Mouse (Mus musculus) midbrain, embryonic 12.5 days (tissue): ENCODE results near the gene Slit3. TPM values are rescaled to one million over a fixed set of nuclear protein-coding genes. Genes with fewer than 3 reads are reported as not detected.

Source experiments
- ATAC-seq: fragments of 200-750 bp; cut with Nextera tagmentation; 2 replicates; pipeline ENCODE4 v1.8.0; 2017; ENCODE audit warnings: low read depth, moderate TSS enrichment, moderate library complexity; ENCODE audit not compliant: low FRiP score
- H3K27ac ChIP-seq: fragments of 300-500 bp; sonication (generic); replicated peaks from 2 replicates; pipeline ENCODE4 v1.5.1; 2016; ENCODE audit warnings: mild to moderate bottlenecking
- H3K27me3 ChIP-seq: fragments of 300-500 bp; sonication (generic); 2 replicates; pipeline ENCODE4 v1.6.1; 2016; ENCODE audit warnings: mild to moderate bottlenecking
- H3K36me3 ChIP-seq: fragments of 300-500 bp; sonication (generic); 2 replicates; pipeline ENCODE4 v1.6.1; 2016
- H3K4me1 ChIP-seq: fragments of 300-500 bp; sonication (generic); 2 replicates; pipeline ENCODE4 v1.6.1; 2016
- H3K4me2 ChIP-seq: fragments of 300-500 bp; sonication (generic); replicated peaks from 2 replicates; pipeline ENCODE4 v1.6.1; 2016; ENCODE audit warnings: mild to moderate bottlenecking, moderate library complexity
- H3K4me3 ChIP-seq: fragments of 300-500 bp; sonication (generic); 2 replicates; pipeline ENCODE4 v1.5.1; 2016; ENCODE audit warnings: mild to moderate bottlenecking
- H3K9ac ChIP-seq: fragments of 300-500 bp; sonication (generic); replicated peaks from 2 replicates; pipeline ENCODE4 v1.6.1; 2016; ENCODE audit warnings: mild to moderate bottlenecking, moderate library complexity
- H3K9me3 ChIP-seq: fragments of 300-500 bp; sonication (generic); 2 replicates; pipeline ENCODE4 v1.6.1; 2016; ENCODE audit warnings: mild to moderate bottlenecking
- WGBS: fragments of 180-500 bp; shearing (Covaris S2); methylation state at CpG from one replicate; pipeline ENCODE4 v1.1.7; 2016; 5-methylcytosine and 5-hydroxymethylcytosine counted together
- polyA plus RNA-seq: library from polyadenylated mRNA; unstranded; fragments of >200 nt; fragmentation: Nextera tagmentation; extraction: Ambion mirVana; gene quantifications from 2 replicates; pipeline ENCODE4 v1.2.1, GENCODE M21; 2016

The Slit3 gene
- polyA plus RNA-seq, 1 experiment from 2014 or later = 16.2 TPM

DNA sequence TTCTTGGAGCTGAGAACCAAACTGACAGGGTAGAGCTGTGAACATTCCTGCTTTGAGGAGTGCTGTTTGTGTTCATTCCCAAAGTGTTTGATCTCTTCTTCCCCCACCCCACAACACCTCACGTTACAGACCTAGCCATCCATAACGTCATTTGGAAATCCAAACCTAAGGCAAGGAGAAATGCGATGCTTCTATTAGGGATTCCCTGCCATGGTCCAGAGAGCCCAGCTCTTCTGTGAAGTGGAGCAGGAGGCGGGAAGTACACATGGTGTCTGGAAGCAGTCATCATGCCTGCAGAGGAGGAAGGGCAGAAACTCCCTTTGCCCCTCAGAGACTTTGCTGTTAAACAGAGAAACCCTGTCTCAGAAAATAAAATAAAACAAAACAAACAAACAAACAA is 555.7 kb downstream of the Slit3 start:
- Histone ChIP-seq H3K36me3 (no peaks in the 10 kb centered on the region), H3K4me3 (no peak overlapping the region), H3K4me2 (no peak overlapping the region), H3K9me3 (no peaks in the 10 kb centered on the region), H3K27me3 (no peaks in the 10 kb centered on the region), H3K4me1 (no peaks in the 10 kb centered on the region), H3K9ac (no peak overlapping the region), H3K27ac (no peak overlapping the region)
- no peak for ATAC-seq
- WGBS = 49% methylated on average over 4 of the region's 4 CpGs

DNA sequence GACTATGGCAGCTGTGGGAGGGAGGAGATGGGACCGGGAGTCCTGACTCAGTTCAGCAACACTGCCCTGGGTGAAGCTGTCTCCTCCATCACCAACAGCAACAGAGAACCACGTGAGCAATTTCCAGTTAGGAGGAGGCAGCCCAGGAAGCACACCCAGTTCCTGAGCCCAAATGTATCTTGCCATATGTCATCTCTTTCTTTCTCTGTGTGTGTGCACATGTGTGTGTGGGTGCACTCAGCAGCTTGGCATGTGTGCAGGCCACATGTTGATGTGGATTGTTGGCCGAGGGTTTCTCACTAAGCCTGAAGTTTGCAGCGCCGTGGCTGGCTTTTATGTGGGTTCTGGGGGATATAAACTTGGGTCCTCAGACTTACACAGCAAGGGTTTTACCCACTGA is 559.0 kb downstream of the Slit3 start:
- 86% methylated on average over 5 of the region's 5 CpGs for WGBS
- Histone ChIP-seq H3K36me3 (no peaks in the 10 kb centered on the region), H3K9me3 (no peaks in the 10 kb centered on the region), H3K4me1 (no peaks in the 10 kb centered on the region), H3K4me2 (no peak overlapping the region), H3K9ac (no peak overlapping the region), H3K27ac (no peak overlapping the region), H3K27me3 (no peaks in the 10 kb centered on the region), H3K4me3 (no peak overlapping the region)
- no peak for ATAC-seq

DNA sequence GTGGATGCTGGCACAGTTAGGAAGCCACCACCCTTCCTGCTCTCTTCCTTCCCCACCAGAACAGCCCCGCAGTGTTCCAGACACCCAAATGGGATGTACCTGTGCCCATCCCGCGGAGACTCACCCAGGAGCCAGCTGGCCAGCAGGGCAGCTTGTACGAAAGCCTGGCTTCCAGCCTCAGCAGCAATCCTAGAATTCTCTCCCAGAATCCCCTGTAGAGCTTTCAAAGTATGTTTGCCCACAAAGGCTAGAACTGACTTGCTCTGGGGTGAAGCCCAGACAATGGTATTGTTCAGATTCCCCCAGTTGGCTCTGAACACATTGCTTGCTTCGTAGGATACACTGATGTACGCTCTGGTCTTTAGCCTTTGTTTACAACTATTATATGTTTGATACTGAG is 566.3 kb downstream of the Slit3 start:
- 86% methylated on average over 6 of the region's 6 CpGs for WGBS
- no peak overlapping the region for H3K4me3 ChIP-seq
- H3K9ac ChIP-seq = no peak overlapping the region
- H3K27me3 ChIP-seq = peaks cover 18% of the 10 kb centered on the region
- H3K27ac ChIP-seq = no peak overlapping the region
- no peak for ATAC-seq
- no peaks in the 10 kb centered on the region for H3K36me3 ChIP-seq
- no peaks in the 10 kb centered on the region for H3K4me1 ChIP-seq
- no peak overlapping the region for H3K4me2 ChIP-seq
- no peaks in the 10 kb centered on the region for H3K9me3 ChIP-seq

DNA sequence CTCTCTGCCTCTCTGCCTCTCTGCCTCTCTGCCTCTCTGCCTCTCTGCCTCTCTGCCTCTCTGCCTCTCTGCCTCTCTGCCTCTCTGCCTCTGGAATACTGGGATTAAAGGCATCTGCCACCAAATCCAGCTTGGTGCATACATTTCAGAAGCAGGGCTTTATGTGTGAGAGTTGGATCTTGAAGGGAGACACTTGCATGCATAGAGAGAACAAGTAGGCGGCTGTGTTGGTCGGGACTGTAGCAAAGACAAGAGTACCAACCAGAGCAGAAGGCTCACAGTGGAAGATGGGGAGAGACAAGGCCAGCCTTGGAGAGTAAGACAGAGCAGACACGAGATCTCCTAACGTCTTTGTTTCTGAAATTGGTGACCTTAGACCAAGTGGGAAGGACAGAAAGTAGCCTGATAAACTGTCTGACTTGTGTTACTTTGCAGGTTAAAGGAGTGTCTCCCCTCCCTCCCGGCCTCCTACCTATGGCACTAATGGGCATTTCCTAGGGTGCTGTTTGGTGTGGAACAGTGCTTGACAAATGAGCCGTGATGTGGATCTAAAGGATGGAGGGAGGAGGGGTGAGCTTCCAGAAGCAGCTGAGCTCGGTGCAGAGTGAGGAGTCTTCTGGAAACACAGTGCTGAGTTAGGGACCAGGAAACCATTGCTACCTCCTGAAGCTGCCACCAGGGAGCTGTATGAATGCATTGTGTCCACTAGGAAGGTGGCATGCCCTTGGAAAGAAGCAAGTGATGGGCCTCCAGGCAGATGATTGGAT is 569.7 kb downstream of the Slit3 start:
- Histone ChIP-seq H3K9ac (no peak overlapping the region), H3K27ac (no peak overlapping the region), H3K27me3 (peaks cover 27% of the 10 kb centered on the region), H3K4me1 (no peaks in the 10 kb centered on the region), H3K4me3 (no peak overlapping the region), H3K9me3 (no peaks in the 10 kb centered on the region), H3K4me2 (no peak overlapping the region), H3K36me3 (no peaks in the 10 kb centered on the region)
- ATAC-seq = no peak
- WGBS = 69% methylated on average over 7 of the region's 7 CpGs

DNA sequence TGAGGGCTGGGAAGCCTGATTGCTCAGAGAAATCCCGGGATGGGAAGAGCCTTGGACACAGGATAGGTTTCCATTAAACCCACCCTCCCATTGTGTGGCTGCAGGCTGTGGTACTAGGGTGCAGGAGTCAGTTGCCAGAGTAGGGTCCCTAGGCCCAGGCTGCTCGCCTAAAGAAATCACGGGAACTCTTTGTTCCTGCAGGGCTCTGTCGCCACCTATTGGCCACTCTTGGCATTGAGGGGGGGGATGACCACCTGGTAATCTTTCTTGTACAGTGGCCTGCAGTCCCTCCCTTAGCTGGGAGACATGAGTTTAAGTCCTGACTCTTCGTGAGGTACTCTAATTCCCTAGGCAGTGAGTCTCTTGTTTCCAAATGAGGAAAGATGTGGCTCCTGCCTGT is 572.1 kb downstream of the Slit3 start:
- Histone ChIP-seq H3K4me2 (no peak overlapping the region), H3K36me3 (no peaks in the 10 kb centered on the region), H3K9ac (no peak overlapping the region), H3K27me3 (peaks cover 27% of the 10 kb centered on the region), H3K27ac (no peak overlapping the region), H3K4me3 (no peak overlapping the region), H3K9me3 (no peaks in the 10 kb centered on the region), H3K4me1 (no peaks in the 10 kb centered on the region)
- WGBS = 9% methylated on average over 5 of the region's 5 CpGs
- peak; percentile 65 for ATAC-seq

DNA sequence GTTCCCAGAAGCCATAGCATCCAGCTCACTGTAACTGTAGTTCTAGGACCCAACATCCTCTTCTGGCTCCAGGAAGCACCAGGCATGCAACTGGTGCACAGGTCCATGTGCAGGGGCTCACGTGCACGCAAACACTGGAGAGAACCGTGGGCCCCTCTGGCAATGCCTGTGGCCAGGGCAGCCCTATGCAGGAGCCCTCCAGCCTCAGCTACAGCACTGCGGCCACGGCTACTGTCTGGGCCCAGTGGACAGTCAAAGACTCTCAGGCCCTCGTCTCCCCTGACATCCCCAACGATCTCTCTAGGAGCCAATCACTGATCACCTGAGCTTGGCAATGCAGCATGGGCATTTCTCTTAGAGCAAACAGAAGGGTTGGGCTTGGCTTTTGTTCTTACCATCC is 572.6 kb downstream of the Slit3 start:
- Histone ChIP-seq H3K27me3 (peaks cover 27% of the 10 kb centered on the region), H3K27ac (no peak overlapping the region), H3K36me3 (no peaks in the 10 kb centered on the region), H3K9ac (no peak overlapping the region), H3K4me2 (no peak overlapping the region), H3K9me3 (no peaks in the 10 kb centered on the region), H3K4me3 (no peak overlapping the region), H3K4me1 (no peaks in the 10 kb centered on the region)
- WGBS = 84% methylated on average over 7 of the region's 7 CpGs
- peak; percentile 44; the same call in 1 of the 2 replicates for ATAC-seq

DNA sequence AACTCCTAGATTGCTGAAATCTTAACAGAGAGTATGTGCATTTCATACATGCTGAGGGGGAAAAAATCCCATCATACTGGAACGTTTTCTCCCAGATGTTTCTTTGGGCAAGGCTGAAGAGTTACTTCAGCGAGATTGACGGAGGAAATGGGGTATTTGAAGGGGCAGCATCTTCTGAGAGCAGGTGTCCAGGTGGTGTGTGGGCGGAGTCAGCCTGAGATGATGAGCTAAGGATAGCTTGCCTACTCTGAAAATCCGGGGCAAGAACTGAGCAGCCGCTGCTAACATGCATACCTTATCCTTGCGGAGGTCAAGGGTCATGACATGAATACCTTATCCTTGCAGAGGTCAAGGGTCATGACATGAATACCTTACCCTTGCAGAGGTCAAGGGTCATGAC is 576.5 kb downstream of the Slit3 start:
- H3K9ac ChIP-seq = no peak overlapping the region
- H3K4me1 ChIP-seq = no peaks in the 10 kb centered on the region
- H3K27ac ChIP-seq = no peak overlapping the region
- no peak overlapping the region for H3K4me2 ChIP-seq
- H3K36me3 ChIP-seq = no peaks in the 10 kb centered on the region
- peaks cover 8% of the 10 kb centered on the region; the same call in 1 of the 2 replicates for H3K27me3 ChIP-seq
- WGBS = 87% methylated on average over 7 of the region's 7 CpGs
- no peaks in the 10 kb centered on the region for H3K9me3 ChIP-seq
- H3K4me3 ChIP-seq = no peak overlapping the region
- no peak for ATAC-seq

DNA sequence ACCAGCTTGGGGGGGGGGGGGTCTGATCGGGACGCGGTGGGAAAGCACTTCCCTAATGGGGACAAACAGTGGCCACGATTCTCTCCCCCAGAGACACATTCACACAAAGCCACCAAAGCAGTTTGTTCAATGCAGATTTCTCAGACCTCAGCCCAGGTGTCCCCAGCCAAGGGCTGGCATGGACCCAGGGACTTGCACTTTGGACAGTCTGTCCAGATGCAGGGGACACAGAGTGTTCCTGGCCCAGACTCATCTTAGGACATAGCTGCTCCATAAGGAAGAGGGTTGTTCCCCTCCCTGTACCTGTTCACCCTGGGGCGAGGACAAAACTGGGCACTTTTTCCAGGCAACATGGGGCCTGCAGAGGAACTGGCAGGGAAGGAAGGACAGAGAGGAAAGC is 577.9 kb downstream of the Slit3 start:
- peaks cover 7% of the 10 kb centered on the region for H3K9me3 ChIP-seq
- H3K27me3 ChIP-seq = no peaks in the 10 kb centered on the region
- H3K9ac ChIP-seq = no peak overlapping the region
- peaks cover 10% of the 10 kb centered on the region; the same call in 1 of the 2 replicates for H3K36me3 ChIP-seq
- no peak for ATAC-seq
- no peak overlapping the region for H3K27ac ChIP-seq
- 89% methylated on average over 5 of the region's 5 CpGs for WGBS
- no peak overlapping the region for H3K4me3 ChIP-seq
- no peaks in the 10 kb centered on the region for H3K4me1 ChIP-seq
- no peak overlapping the region for H3K4me2 ChIP-seq

DNA sequence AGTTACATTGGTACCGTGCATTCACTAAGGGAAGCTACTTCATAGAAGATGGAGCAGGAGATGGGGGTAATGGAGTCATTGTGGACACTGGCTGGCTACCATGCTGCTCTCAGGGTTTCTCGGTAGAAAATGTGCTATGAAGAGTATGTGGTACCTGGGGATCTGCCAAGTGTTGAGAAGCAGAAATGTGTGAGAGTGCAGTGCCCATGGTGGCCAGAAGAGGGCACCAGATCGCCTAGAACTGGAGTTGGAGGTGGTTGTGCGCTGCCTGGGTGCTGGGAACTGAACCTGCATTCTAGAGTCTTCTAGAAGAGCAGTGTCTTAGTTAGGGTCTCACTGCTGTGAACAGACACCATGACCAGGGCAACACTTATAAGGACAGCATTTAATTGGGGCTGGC is 582.4 kb downstream of the Slit3 start:
- 76% methylated on average over 4 of the region's 4 CpGs for WGBS

DNA sequence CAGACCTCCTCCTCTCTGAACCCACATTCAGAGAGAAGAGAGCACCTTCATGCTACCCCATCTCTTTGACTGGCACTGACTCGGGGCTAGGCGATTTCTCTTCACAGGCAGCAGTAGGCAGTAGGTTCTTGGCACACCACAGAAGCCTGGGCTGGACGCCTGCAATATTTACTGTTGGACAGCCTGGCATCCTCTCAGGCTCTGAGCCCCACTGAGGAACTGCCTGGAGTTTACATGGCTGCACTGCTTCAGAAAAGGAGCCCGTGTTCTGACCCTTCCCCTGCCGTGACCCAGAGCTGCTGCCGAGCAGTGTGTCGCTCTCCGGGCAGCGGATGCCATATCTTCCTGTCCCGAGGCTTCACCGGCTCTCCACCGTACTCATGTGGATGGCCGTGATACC is 583.4 kb downstream of the Slit3 start:
- ATAC-seq = no peak
- no peaks in the 10 kb centered on the region for H3K27me3 ChIP-seq
- H3K4me1 ChIP-seq = no peaks in the 10 kb centered on the region
- no peak overlapping the region for H3K4me3 ChIP-seq
- no peak overlapping the region for H3K4me2 ChIP-seq
- H3K9me3 ChIP-seq = peaks cover 13% of the 10 kb centered on the region
- no peak overlapping the region for H3K27ac ChIP-seq
- H3K36me3 ChIP-seq = peaks cover 17% of the 10 kb centered on the region
- H3K9ac ChIP-seq = no peak overlapping the region
- 97% methylated on average over 13 of the region's 13 CpGs for WGBS

More for the DNA sequence above, 582.4 kb downstream of the Slit3 start:
- ATAC-seq = no peak
- Histone ChIP-seq H3K36me3 (peaks cover 17% of the 10 kb centered on the region), H3K4me3 (no peak overlapping the region), H3K4me1 (no peaks in the 10 kb centered on the region), H3K9me3 (peaks cover 13% of the 10 kb centered on the region), H3K27ac (no peak overlapping the region), H3K4me2 (no peak overlapping the region), H3K9ac (no peak overlapping the region), H3K27me3 (no peaks in the 10 kb centered on the region)

DNA sequence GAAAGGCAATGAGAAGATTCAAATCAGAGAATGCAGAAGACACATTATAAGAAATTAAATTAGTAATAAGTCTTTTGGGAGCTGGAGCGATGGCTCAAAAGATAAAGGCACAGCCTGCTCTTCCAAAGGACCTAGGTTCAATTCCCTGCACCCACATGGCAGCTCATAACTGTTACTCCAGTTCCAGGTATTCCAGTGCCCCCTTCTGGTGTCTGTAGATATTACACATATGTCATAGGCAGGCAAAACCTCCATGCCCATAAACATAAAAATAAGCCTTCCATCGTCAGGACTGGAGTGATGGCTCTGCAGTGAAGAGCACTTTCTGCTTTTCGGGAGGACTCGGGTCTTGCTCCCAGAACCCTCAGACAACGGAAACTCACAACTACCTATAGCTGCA is 583.9 kb downstream of the Slit3 start:
- Histone ChIP-seq H3K4me3 (no peak overlapping the region), H3K27me3 (no peaks in the 10 kb centered on the region), H3K9me3 (peaks cover 13% of the 10 kb centered on the region), H3K4me2 (no peak overlapping the region), H3K36me3 (peaks cover 17% of the 10 kb centered on the region), H3K4me1 (no peaks in the 10 kb centered on the region), H3K27ac (no peak overlapping the region), H3K9ac (no peak overlapping the region)
- no peak for ATAC-seq
- WGBS = 93% methylated on average over 5 of the region's 5 CpGs

DNA sequence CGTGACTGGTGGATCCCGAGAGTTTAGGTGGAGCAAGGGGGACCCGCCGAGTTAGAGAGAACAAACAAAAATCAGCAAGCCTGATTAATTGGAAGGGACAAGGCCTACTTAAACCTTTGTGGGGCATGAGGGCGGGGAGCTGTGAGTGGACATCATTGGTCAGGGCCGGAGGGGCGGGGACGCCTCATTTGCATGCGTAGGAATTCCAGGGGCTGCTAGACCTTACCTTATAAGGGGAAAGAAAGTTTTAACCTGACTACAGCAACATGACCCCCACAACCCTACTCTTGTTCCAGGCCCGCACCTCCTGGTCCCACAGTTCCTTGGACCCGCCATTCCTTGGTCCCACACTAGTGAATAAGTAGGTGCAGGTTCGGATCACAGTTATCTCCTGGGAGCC is 586.4 kb downstream of the Slit3 start:
- Histone ChIP-seq H3K9ac (no peak overlapping the region), H3K27me3 (no peaks in the 10 kb centered on the region), H3K36me3 (peaks cover 17% of the 10 kb centered on the region), H3K4me1 (no peaks in the 10 kb centered on the region), H3K27ac (no peak overlapping the region), H3K4me2 (no peak overlapping the region), H3K9me3 (peaks cover 13% of the 10 kb centered on the region), H3K4me3 (no peak overlapping the region)
- WGBS = 92% methylated on average over 12 of the region's 12 CpGs
- ATAC-seq = no peak

DNA sequence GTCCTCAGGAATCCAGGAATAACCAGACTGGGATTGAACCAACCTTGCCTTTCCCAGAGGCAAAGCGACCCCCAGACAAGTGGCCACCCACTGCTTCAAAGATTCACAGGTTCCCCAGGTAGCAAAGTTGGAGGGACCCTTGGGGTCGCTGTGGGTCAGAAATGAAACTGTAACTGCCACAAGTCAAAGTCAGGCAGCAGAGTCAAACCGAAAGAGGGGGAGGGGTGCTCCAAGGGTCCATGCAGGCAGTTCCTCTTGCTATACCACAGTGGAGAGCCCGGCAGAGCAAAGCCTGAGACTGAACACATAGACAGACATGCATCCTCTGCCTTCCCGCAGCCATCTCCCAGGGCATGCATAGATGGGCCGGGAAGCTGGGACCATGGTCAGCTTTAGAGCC is 590.3 kb downstream of the Slit3 start:
- H3K9me3 ChIP-seq = 0 out of 2 replicates have a peak, but pooled peaks cover 8% of the 10 kb centered on the region
- H3K4me1 ChIP-seq = no peaks in the 10 kb centered on the region
- no peak for ATAC-seq
- H3K36me3 ChIP-seq = no peaks in the 10 kb centered on the region
- 84% methylated on average over 6 of the region's 6 CpGs for WGBS
- no peak overlapping the region for H3K27ac ChIP-seq
- no peak overlapping the region for H3K9ac ChIP-seq
- no peak overlapping the region for H3K4me3 ChIP-seq
- no peaks in the 10 kb centered on the region for H3K27me3 ChIP-seq
- H3K4me2 ChIP-seq = no peak overlapping the region
